Mouse (Mus musculus) intestine, embryonic 15.5 days (tissue): ENCODE measurements around the gene Acer1. TPM values are rescaled to one million over a fixed set of nuclear protein-coding genes. Genes with fewer than 3 reads are reported as not detected.

ENCODE experiments used
- ATAC-seq: fragments of 200-750 bp; cut with Nextera tagmentation; 2 replicates; pipeline ENCODE4 v1.8.0; 2017; ENCODE audit warnings: moderate TSS enrichment, moderate library complexity
- H3K27ac ChIP-seq: fragments of 300-500 bp; sonication (generic); 2 replicates; pipeline ENCODE4 v1.5.1; 2015; ENCODE audit warnings: mild to moderate bottlenecking, inconsistent platforms
- H3K27me3 ChIP-seq: fragments of 300-500 bp; sonication (generic); replicated peaks from 2 replicates; pipeline ENCODE4 v1.6.1; 2015; ENCODE audit warnings: inconsistent platforms
- H3K36me3 ChIP-seq: fragments of 300-500 bp; sonication (generic); 2 replicates; pipeline ENCODE4 v1.6.1; 2015; ENCODE audit warnings: inconsistent platforms
- H3K4me1 ChIP-seq: fragments of 300-500 bp; sonication (generic); replicated peaks from 2 replicates; pipeline ENCODE4 v1.6.1; 2015; ENCODE audit warnings: inconsistent platforms
- H3K4me2 ChIP-seq: fragments of 300-500 bp; sonication (generic); replicated peaks from 2 replicates; pipeline ENCODE4 v1.6.1; 2015; ENCODE audit warnings: mild to moderate bottlenecking, inconsistent platforms
- H3K4me3 ChIP-seq: fragments of 300-500 bp; sonication (generic); replicated peaks from 2 replicates; pipeline ENCODE4 v1.5.1; 2015; ENCODE audit warnings: inconsistent platforms
- H3K9ac ChIP-seq: fragments of 300-500 bp; sonication (generic); 2 replicates; pipeline ENCODE4 v1.6.1; 2015; ENCODE audit warnings: inconsistent platforms
- H3K9me3 ChIP-seq: fragments of 300-500 bp; sonication (generic); 2 replicates; pipeline ENCODE4 v1.6.1; 2016; ENCODE audit warnings: inconsistent platforms
- WGBS: fragments of 180-500 bp; shearing (Covaris S2); methylation state at CpG from one replicate; pipeline ENCODE4 v1.1.7; 2015; 5-methylcytosine and 5-hydroxymethylcytosine counted together
- polyA plus RNA-seq: library from polyadenylated mRNA; unstranded; fragments of >200 nt; fragmentation: Nextera tagmentation; extraction: Ambion mirVana; gene quantifications from 2 replicates; pipeline ENCODE4 v1.2.1, GENCODE M21; 2015

Gene Acer1
- polyA plus RNA-seq, result 0.46 and 1.00 TPM in 2 replicates

DNA sequence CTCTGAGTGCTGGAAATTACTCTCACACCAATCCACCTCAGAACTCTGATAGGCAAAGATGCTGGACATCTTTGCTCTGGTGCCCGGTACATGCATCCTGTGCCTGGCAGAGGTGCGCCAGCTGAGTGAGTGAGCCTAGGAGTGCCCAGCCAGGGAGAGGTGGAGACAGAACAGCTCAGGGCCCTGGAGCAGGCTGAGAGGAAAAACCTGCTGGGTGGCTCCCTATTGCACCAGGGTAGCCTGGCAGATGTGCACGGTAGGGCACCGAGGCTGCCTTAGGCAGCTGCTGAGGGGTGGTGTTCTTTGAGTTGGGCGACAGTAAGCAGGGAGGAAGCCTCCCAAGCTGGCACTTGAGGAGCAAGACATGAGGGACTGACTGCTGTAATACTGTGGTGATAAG, at the start of gene Acer1:
TSS of gene Acer1 (minus strand) at position 114 of the 400 bp plus-strand sequence.
- Histone ChIP-seq H3K4me2 (0 out of 2 replicates have a peak within 1 kb of the TSS, but pooled peaks have one; percentile 14), H3K9ac (peak within 1 kb of the TSS; percentile 13; the same call in 1 of the 2 replicates), H3K9me3 (no peaks in the 10 kb centered on the region), H3K36me3 (no peaks in the 10 kb centered on the region), H3K4me3 (no peak within 1 kb of the TSS), H3K27ac (peak within 1 kb of the TSS; percentile 66; the same call in 1 of the 2 replicates), H3K4me1 (peaks cover 4% of the 10 kb centered on the region; the same call in 1 of the 2 replicates), H3K27me3 (no peaks in the 10 kb centered on the region)
- ATAC-seq, result no peak
- 73% methylated on average over 5 of the region's 5 CpGs for WGBS

DNA sequence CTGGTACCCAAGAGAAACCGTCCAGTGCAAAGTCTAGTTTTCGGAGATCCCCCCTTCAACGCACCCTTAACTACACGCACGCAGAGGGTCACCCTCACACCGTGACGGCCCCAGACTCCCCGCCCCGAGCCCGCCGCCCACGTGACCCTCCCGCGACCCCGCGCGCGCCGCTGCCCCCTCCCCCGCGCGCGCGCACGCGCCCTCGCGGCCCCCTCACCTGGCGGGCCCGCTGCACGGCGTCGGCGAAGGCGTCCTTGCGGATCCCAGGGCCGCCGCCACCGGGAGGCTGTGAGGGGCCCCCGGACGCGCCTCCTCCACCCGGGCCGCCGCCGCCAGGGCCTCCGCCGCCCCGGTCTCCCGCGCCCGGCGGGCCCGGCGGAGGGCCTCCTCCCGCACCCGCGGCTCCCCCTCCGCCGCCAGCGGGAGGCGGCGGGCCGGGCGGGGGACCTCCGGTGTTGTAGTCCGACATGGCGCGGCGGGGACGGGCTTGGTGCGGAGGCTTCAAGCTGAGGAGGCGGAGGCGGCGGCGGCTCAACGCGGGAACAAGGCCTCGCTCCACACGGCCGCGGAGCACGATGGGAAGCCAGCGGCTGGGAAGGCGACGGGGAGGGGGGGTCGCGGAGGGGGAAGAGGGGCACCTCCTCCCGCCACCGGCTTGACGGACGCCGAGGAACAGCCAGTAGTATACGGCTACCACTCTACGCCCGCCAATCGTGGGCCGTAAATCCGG, 49.2 kb upstream of the Acer1 start, which contains the start of gene Khsrp:
TSS of gene Khsrp (minus strand) at position 592 of the 730 bp plus-strand sequence.
- ATAC-seq, result peak; percentile 1; the same call in 1 of the 2 replicates
- Histone ChIP-seq H3K27me3 (no peaks in the 10 kb centered on the region), H3K27ac (peak within 1 kb of the TSS; percentile 93), H3K4me3 (peak within 1 kb of the TSS; percentile 92), H3K4me2 (peak within 1 kb of the TSS; percentile 84), H3K9me3 (no peaks in the 10 kb centered on the region), H3K36me3 (peaks cover 22% of the 10 kb centered on the region; the same call in 1 of the 2 replicates), H3K4me1 (peaks cover 8% of the 10 kb centered on the region; the same call in 1 of the 2 replicates), H3K9ac (peak within 1 kb of the TSS; percentile 99)
- WGBS, result under 1% methylated on average over 97 of the region's 99 CpGs

DNA sequence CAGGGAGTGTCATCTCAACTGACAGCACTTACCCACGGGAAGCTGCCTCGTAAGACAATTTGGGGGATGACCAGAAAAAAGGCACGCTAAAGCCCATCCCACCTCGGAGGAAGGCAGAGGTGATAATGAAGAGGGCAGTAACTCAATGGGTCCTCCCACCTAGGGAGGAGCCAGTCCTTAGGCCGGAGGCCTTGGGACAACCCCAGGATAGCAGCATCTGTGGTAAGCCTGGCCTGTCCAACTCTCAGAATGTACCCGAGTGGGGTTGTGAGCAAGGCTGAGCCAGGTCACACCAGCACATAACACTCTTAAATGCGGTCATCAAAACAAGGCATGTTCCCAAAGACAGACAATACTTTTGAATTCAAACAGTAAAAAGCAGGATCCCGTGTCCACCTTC, 47.8 kb upstream of the Acer1 start:
- Histone ChIP-seq H3K4me1 (peaks cover 8% of the 10 kb centered on the region; the same call in 1 of the 2 replicates), H3K36me3 (peaks cover 34% of the 10 kb centered on the region), H3K4me3 (peak overlapping the region; percentile 92), H3K9ac (peak overlapping the region; percentile 99), H3K27me3 (no peaks in the 10 kb centered on the region), H3K27ac (no peak overlapping the region), H3K9me3 (no peaks in the 10 kb centered on the region), H3K4me2 (peak overlapping the region; percentile 84)
- WGBS, result 29% methylated on average over 8 of the region's 8 CpGs
- no peak for ATAC-seq

DNA sequence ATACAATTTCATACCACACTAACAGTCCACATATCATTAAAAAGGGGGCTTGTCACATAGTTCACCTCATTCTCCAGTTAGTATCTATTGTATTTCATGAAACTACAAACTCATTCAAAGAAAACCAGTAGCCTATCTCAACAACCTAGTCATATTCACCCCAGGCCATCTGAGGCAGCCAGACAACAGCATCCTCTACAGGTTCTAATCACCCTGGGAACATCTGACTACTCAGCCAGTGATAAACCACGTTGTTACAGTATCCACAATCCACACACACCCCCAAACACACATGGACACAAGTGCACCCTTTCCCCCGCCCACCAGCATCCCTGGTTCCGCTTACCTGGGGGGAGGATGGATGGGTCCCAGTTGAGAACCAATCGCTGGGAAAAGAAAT, 45.5 kb upstream of the Acer1 start:
- H3K4me1 ChIP-seq, result peaks cover 8% of the 10 kb centered on the region; the same call in 1 of the 2 replicates
- H3K36me3 ChIP-seq, result peaks cover 57% of the 10 kb centered on the region
- no peak for ATAC-seq
- no peaks in the 10 kb centered on the region for H3K9me3 ChIP-seq
- H3K9ac ChIP-seq, result no peak overlapping the region
- H3K27me3 ChIP-seq, result no peaks in the 10 kb centered on the region
- WGBS, result 92% methylated on average over 4 of the region's 4 CpGs
- H3K4me3 ChIP-seq, result no peak overlapping the region
- H3K4me2 ChIP-seq, result no peak overlapping the region
- H3K27ac ChIP-seq, result no peak overlapping the region

DNA sequence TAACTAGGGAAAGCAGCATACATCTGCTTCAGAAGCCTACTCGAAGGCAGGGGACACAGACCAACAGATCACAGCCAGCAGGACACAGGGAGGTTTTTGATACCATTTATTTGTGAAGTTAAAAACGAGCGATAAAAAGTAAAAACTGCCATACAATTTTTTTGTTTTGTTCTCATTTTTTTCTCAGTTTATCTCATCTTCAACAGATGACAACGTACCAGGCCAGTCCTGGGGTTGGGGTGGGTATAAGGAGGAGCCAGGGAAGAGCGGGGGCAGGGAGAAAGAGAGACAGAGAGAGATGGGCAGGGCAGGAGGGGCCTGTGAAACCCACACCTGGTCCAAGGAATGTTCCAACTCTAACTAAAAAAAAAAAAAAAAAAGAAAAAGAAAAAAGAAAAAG, 39.0 kb upstream of the Acer1 start:
- peaks cover 47% of the 10 kb centered on the region for H3K36me3 ChIP-seq
- no peak overlapping the region for H3K27ac ChIP-seq
- no peak overlapping the region for H3K4me2 ChIP-seq
- no peaks in the 10 kb centered on the region for H3K4me1 ChIP-seq
- ATAC-seq, result no peak
- no peaks in the 10 kb centered on the region for H3K27me3 ChIP-seq
- whole genome bisulfite sequencing, result 87% methylated on average over 5 of the region's 5 CpGs
- no peak overlapping the region for H3K4me3 ChIP-seq
- H3K9ac ChIP-seq, result no peak overlapping the region
- H3K9me3 ChIP-seq, result no peaks in the 10 kb centered on the region

DNA sequence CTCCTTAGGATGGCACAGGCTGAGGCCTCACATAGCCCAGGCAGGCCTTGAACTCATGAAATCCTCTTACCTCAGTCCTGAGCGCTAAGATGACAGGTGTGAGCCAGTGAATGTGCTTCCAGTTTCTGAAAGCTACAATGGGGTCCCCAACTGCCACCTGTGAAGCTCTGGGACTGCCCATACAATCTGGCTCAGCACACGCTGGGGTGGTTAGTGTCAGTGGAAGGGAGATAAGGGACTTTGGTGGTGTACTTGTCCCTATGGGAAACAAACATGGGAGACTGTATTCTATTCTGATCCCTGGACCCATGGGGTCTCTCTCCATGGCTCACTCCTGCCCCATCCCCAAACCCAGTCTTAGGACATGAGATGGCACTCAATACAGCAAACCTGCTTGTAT, 37.8 kb upstream of the Acer1 start:
- Histone ChIP-seq H3K36me3 (peaks cover 35% of the 10 kb centered on the region), H3K9ac (no peak overlapping the region), H3K27me3 (no peaks in the 10 kb centered on the region), H3K4me2 (no peak overlapping the region), H3K27ac (no peak overlapping the region), H3K9me3 (no peaks in the 10 kb centered on the region), H3K4me1 (no peaks in the 10 kb centered on the region), H3K4me3 (no peak overlapping the region)
- 78% methylated on average over 2 of the region's 2 CpGs for WGBS
- ATAC-seq, result peak; percentile 21; the same call in 1 of the 2 replicates

DNA sequence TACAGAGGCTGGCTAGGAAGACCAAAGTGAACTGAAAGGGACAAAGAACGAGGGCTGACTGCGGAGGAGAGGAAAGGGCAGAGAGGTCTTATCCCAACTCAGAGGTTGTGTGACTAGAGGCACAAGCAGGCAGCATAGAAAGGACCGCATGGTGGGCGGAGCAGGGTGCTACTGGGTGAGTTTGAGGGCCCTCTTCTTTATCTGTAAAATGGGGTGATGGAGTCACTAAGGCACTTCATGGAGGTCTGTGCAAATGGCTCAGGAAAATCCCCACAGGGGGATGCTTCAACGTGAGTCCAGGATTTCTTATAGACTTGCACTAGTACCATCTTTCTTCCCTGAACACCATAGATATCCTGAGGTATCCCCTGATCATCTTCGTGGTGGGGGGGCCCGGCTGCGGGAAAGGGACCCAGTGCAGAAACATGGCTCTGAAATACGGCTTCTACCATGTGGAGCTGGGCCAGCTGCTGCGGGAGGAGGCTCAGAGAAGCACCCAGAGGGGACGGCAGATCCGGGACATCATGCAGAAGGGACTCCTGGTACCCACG, 30.4 kb upstream of the Acer1 start:
- Histone ChIP-seq H3K27me3 (no peaks in the 10 kb centered on the region), H3K36me3 (peaks cover 8% of the 10 kb centered on the region; the same call in 1 of the 2 replicates), H3K9ac (no peak overlapping the region; the same call in 1 of the 2 replicates), H3K4me2 (peak overlapping the region; percentile 80), H3K27ac (peak overlapping the region; percentile 85), H3K4me1 (0 out of 2 replicates have a peak, but pooled peaks cover 11% of the 10 kb centered on the region), H3K4me3 (peak overlapping the region; percentile 65), H3K9me3 (no peaks in the 10 kb centered on the region)
- no peak for ATAC-seq
- WGBS, result 69% methylated on average over 13 of the region's 13 CpGs

DNA sequence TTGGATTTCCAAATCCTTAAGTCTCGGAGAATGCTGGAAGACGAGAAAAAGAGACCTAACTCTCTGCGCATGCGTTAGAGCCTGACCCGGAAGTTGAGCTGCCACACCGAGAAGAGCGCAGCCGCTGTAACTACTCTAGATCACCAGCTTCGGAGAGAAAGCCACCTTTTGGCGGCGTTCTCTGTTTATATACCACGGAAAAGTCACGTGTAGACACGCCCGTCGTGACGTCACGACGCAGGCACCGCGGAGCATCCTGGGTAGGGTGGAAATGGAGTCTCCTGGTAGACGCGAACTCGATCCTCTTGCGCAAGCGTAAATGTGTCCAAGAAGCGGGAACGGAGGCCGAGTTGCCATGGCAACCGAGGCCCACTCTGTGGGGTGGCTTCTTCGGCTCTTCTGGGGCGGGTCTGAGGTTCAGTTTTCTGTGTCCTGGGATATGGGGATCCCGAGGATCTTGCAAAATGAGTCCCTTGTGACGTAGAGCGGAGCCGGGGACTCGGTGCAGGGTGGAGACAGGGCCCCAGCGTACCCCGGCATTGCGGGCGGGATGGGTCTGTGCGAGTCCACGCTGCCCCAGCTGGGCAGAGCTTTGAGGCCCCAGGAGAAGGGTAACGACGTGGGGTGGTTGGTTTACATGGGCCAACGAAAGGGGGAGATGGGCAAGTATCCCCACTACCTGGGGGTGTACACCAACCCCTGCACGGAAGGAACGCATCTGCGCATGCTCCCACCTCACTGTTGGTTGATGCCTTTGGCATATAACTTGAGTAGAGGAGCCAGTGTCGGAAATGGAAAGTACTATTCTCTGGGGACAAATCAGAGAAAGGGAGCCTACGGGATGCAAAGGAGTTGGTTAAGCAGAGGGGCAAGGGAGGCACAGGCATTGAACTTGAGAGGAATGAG, 29.6 kb upstream of the Acer1 start, which contains the start of the genes Gtf2f1 and Gm17949:
TSS of gene Gtf2f1 (minus strand) at position 53 of the 906 bp plus-strand sequence.
TSS of gene Gm17949 (plus strand) at position 234 of the 906 bp plus-strand sequence.
- H3K27ac ChIP-seq, result peak within 1 kb of the TSS; percentile 85
- ATAC-seq, result peak; percentile 96
- peak within 1 kb of the TSS; percentile 83 for H3K4me2 ChIP-seq
- H3K4me1 ChIP-seq, result 0 out of 2 replicates have a peak, but pooled peaks cover 11% of the 10 kb centered on the region
- H3K36me3 ChIP-seq, result peaks cover 16% of the 10 kb centered on the region
- no peaks in the 10 kb centered on the region for H3K9me3 ChIP-seq
- under 1% methylated on average over 51 of the region's 51 CpGs for WGBS
- no peaks in the 10 kb centered on the region for H3K27me3 ChIP-seq
- peak within 1 kb of the TSS; percentile 73 for H3K9ac ChIP-seq
- peak within 1 kb of the TSS; percentile 65 for H3K4me3 ChIP-seq

DNA sequence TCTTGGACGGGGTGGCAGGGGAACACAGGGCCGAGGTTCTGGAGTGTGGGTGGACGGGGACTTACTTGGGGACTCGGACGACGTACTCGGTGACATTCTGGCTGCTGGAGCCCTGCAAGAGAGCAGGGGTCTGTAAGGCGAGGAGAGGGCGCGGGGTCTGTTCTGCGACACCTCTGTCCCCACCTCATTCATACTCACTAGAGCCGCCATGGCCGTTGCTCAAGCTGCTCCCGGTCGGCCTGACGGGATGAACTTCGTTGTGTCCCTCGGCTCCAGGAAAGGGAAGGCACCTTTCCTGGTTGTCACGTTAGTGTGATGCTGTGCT, 28.9 kb upstream of the Acer1 start:
- WGBS, result under 1% methylated on average over 19 of the region's 19 CpGs
- H3K4me2 ChIP-seq, result peak overlapping the region; percentile 83
- peak; percentile 76 for ATAC-seq

DNA sequence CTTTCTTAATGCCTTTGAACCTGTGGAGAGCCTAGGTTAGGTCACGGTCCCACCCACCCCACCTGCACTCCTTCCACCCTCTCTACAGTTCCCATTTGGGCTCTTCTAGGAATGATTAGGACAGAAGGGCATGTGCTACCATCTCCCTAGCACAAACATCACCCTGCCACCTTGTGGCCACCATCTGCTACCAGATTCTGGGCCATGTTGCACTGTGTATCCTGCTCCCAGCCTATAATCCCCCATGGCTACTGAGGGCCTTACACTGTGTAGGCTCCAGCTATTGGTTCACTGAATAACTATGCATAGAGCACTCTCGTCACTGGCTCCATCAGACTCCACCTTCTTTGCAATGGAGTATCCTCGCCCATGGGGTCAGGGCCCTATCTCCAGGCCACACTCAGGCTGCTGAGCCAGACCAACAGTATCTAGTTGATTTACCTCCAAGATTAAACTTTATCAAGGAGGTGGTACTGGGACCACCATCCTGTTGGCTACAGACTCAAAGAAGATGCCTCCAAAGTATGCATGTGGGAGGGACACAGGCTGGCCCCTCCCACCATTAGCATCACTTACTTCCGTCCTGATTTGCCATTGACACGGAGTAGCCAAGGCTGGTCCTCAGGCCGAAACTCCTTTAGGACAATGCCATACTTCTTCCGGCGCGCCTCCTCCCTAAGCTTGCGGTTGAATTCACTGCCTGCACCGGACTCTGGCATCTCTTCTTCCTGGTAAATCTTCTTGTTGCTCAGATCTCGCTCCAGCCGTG, 25.4 kb upstream of the Acer1 start:
- H3K4me2 ChIP-seq, result no peak overlapping the region
- 94% methylated on average over 13 of the region's 13 CpGs for WGBS
- 0 out of 2 replicates have a peak, but pooled peaks cover 7% of the 10 kb centered on the region for H3K4me1 ChIP-seq
- H3K4me3 ChIP-seq, result no peak overlapping the region
- no peak overlapping the region for H3K27ac ChIP-seq
- H3K9ac ChIP-seq, result no peak overlapping the region
- peaks cover 48% of the 10 kb centered on the region for H3K36me3 ChIP-seq
- no peak for ATAC-seq
- no peaks in the 10 kb centered on the region for H3K27me3 ChIP-seq
- H3K9me3 ChIP-seq, result no peaks in the 10 kb centered on the region

More for the DNA sequence above, 28.9 kb upstream of the Acer1 start:
- Histone ChIP-seq H3K4me3 (peak overlapping the region; percentile 65), H3K27ac (peak overlapping the region; percentile 67), H3K9me3 (no peaks in the 10 kb centered on the region), H3K36me3 (peaks cover 22% of the 10 kb centered on the region), H3K27me3 (no peaks in the 10 kb centered on the region), H3K9ac (peak overlapping the region; percentile 73), H3K4me1 (0 out of 2 replicates have a peak, but pooled peaks cover 11% of the 10 kb centered on the region)

DNA sequence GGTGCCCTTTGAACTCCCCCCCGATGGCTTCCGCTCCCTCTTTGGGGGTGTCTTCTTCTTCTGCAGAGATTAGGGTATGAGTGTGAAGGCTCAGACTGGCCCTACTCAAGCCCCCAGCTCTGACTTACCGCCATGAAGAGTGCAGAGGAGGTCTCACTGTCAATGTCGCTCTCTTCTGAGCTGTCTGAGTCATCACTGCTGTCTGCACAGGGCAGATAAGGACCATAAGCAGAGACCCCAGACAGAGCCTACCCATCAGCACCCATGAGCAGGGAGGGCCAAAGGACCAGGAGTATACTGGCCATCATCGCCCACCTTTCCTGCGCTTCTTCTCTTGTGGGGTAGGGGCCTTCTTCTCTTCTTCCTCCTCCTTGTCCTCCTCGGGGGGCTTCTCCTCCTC, 22.1 kb upstream of the Acer1 start:
- 88% methylated on average over 7 of the region's 7 CpGs for WGBS
- no peak overlapping the region for H3K27ac ChIP-seq
- H3K9ac ChIP-seq, result no peak overlapping the region
- H3K36me3 ChIP-seq, result peaks cover 48% of the 10 kb centered on the region
- H3K9me3 ChIP-seq, result no peaks in the 10 kb centered on the region
- no peak overlapping the region for H3K4me3 ChIP-seq
- no peaks in the 10 kb centered on the region for H3K27me3 ChIP-seq
- no peaks in the 10 kb centered on the region for H3K4me1 ChIP-seq
- no peak overlapping the region for H3K4me2 ChIP-seq
- no peak for ATAC-seq
